Mouse (Mus musculus) C2C12 (cell line): ENCODE measurements around the gene Papss2.

Experiments used
- CTCF ChIP-seq: IDR thresholded peaks from one replicate; pipeline ENCODE4 v1.5.1; 2011; ENCODE audit not compliant: control insufficient read depth, insufficient read depth, insufficient read length
- MAX ChIP-seq: IDR thresholded peaks from one replicate; pipeline ENCODE4 v1.6.1; 2011; ENCODE audit warnings: mild to moderate bottlenecking, control low read depth

DNA sequence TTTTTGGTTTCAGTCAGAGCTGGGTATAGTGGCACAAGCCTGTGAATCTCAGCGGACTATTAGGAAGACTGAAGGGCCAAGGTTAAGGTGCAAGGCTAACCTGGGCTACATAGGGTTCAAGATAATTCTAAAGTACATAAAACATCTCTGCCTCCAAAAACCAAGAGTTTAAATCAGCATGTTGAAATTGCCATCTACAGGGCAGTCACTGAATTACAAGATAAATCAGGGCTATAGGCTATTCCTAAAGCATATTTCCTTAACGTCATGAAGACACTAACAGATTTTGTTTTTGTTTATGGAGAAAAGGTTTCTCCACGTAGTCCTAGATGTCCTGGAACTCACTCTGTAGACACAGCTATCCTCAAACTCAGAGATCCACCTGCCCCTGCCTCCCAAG lies 114.7 kb downstream of the Papss2 start:
- TF ChIP-seq CTCF (no peak), MAX (no peak)
